Mouse (Mus musculus) thymus, postnatal 0 days (tissue): ENCODE results near the gene Cabin1. TPM values are rescaled to one million over a fixed set of nuclear protein-coding genes. Genes with fewer than 3 reads are reported as not detected.

Experiments
- polyA plus RNA-seq: library from polyadenylated mRNA; unstranded; fragments of >200 nt; fragmentation: Nextera tagmentation; extraction: Ambion mirVana; gene quantifications from 2 replicates; pipeline ENCODE4 v1.2.1, GENCODE M21; 2015

Cabin1 gene
- polyA plus RNA-seq, 1 experiment from 2014 or later, result 26.1 TPM

Other genes with a start within 250 kb of the Cabin1 start
- gene Snrpd3, start 246.8 kb downstream of the Cabin1 start, polyA plus RNA-seq, result 149 and 167 TPM in 2 replicates
- gene Gucd1, start 246.4 kb downstream of the Cabin1 start, polyA plus RNA-seq, result 17.5 and 18.2 TPM in 2 replicates
- gene Lrrc75b, start 204.0 kb downstream of the Cabin1 start, polyA plus RNA-seq, result 0.41 and 0.86 TPM in 2 replicates
- gene Ggt1, start 202.7 kb downstream of the Cabin1 start, polyA plus RNA-seq, result 0.90 and 1.5 TPM in 2 replicates
- gene Ggt5, start 175.0 kb downstream of the Cabin1 start, polyA plus RNA-seq, result 11.9 and 12.0 TPM in 2 replicates
- 1.9 and 2.9 TPM in 2 replicates for gene Susd2, start 120.3 kb downstream of the Cabin1 start, polyA plus RNA-seq
- gene Ddt, start 9.1 kb upstream of the Cabin1 start, polyA plus RNA-seq, result 131 and 132 TPM in 2 replicates
- gene Gm20441, start 16.6 kb upstream of the Cabin1 start, polyA plus RNA-seq, result not detected in 2 replicates
- gene Gstt3, start 17.1 kb upstream of the Cabin1 start, polyA plus RNA-seq, result 9.9 and 10.1 TPM in 2 replicates
- gene Gstt1, start 34.2 kb upstream of the Cabin1 start, polyA plus RNA-seq, result 2.2 and 2.8 TPM in 2 replicates
- gene Gstt4, start 58.2 kb upstream of the Cabin1 start, polyA plus RNA-seq, result 0.14 and 0.18 TPM in 2 replicates
- gene Gstt2, start 73.1 kb upstream of the Cabin1 start, polyA plus RNA-seq, result 77.5 and 78.6 TPM in 2 replicates
- gene Mif, start 95.9 kb upstream of the Cabin1 start, polyA plus RNA-seq, result 1,368 and 1,597 TPM in 2 replicates
- 1.1 and 1.2 TPM in 2 replicates for gene Derl3, start 129.1 kb upstream of the Cabin1 start, polyA plus RNA-seq
- 138 and 140 TPM in 2 replicates for gene Smarcb1, start 157.3 kb upstream of the Cabin1 start, polyA plus RNA-seq
- gene Chchd10, start 168.8 kb upstream of the Cabin1 start, polyA plus RNA-seq, result 21.6 and 22.2 TPM in 2 replicates
- 7.9 and 8.6 TPM in 2 replicates for gene Mmp11, start 172.2 kb upstream of the Cabin1 start, polyA plus RNA-seq
- 0.39 and 0.46 TPM in 2 replicates for gene Gm867, start 176.3 kb upstream of the Cabin1 start, polyA plus RNA-seq
- 1.9 and 2.0 TPM in 2 replicates for gene Vpreb3, start 178.7 kb upstream of the Cabin1 start, polyA plus RNA-seq
- gene Gm5134, start 190.2 kb upstream of the Cabin1 start, polyA plus RNA-seq, result 0.94 and 1.3 TPM in 2 replicates